Mouse (Mus musculus): Measurements from ENCODE around the gene Plin1. TPM values are rescaled to one million over a fixed set of nuclear protein-coding genes. Genes with fewer than 3 reads are reported as not detected.

Gene Plin1
- polyA plus RNA-seq (2012; rRNA removed): 0.14 and 0.23 TPM in 2 replicates

GRCm38 (mm10) chr7:79732622-79733021, at the start of gene Plin1:
Gene Plin1, minus strand, starts transcription at chr7:79732903.

GRCm38 (mm10) chr7:79742659-79743536, 10.2 kb upstream of the Plin1 start, which contains the start of the genes Pex11a and Wdr93:
Gene Pex11a, minus strand, starts transcription at chr7:79743131.
Gene Wdr93, plus strand, starts transcription at chr7:79743163.

DNA sequence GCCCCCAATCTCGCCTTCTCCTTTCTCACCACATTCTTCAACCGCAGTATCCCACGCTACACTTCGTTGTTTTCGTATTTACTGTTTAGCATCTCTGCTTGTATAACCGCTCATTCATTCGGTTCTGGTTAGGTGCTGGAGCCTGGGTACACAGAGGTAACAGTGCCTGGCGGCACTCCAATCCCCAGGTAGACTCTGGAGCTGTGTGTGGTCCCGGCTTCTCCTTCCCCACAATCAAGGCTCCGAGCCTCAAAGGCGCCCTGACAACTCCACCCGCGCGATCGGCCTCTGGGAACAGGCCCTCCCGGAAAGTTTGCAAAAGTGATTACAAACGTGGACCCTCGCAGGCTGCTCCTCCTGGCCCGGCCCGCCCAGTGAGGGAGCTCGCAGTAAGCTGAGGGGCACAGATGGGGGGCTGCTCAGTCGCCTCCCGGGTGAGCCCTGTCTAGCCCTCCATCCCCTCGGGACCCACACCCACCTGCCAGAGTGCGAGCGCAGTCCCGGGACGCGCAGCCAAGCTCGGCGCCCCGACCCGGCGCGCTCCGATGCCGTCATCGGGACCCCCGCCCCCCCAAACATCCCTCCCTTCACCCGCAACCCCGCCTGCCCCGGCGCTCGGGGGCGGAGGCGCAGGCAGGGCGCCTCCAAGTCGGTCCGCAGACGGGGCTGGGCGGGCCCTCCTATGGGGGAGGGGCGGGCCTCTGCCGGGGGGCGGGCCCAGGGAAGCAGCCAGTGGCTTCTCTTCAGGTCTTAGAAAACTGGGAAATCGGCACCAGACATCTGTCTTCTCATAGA, 17.3 kb downstream of the Plin1 start, which contains the start of gene Kif7:
TSS of gene Kif7 (minus strand) at position 534 of the 795 bp plus-strand sequence.

Other genes with a start within 250 kb of the Plin1 start
- 2.8 and 3.4 TPM in 2 replicates for gene Rhcg, start 115.2 kb downstream of the Plin1 start, polyA plus RNA-seq (2012; rRNA removed)
- gene Ticrr, start 72.7 kb downstream of the Plin1 start, polyA plus RNA-seq (2012; rRNA removed): 1.1 TPM in 2 replicates
- 4.0 and 4.1 TPM in 2 replicates for gene Kif7, start 17.2 kb downstream of the Plin1 start, polyA plus RNA-seq (2012; rRNA removed)
- 13.6 and 13.8 TPM in 2 replicates for gene Pex11a, start 10.2 kb upstream of the Plin1 start, polyA plus RNA-seq (2012; rRNA removed)
- gene Wdr93, start 10.3 kb upstream of the Plin1 start, polyA plus RNA-seq (2012; rRNA removed): 0.19 and 0.32 TPM in 2 replicates
- gene Mesp1, start 60.9 kb upstream of the Plin1 start, polyA plus RNA-seq (2012; rRNA removed): 0.30 and 0.70 TPM in 2 replicates
- 1.6 and 2.0 TPM in 2 replicates for gene Mesp2, start 77.8 kb upstream of the Plin1 start, polyA plus RNA-seq (2012; rRNA removed)
- gene Anpep, start 128.2 kb upstream of the Plin1 start, polyA plus RNA-seq (2012; rRNA removed): 5.9 and 7.0 TPM in 2 replicates
- 47.0 and 47.6 TPM in 2 replicates for gene Ap3s2, start 187.7 kb upstream of the Plin1 start, polyA plus RNA-seq (2012; rRNA removed)
- gene Arpin, start 202.5 kb upstream of the Plin1 start, polyA plus RNA-seq (2012; rRNA removed): 10.1 and 10.5 TPM in 2 replicates